Comparison of ENCODE assay signal across 11 mouse cellular contexts in genomic region chr1:194160761-194161461, GRCm38 (mm10).
DNase-seq lines count a peak whose midpoint lies in the region; ATAC-seq lines count a peak whose summit lies in the region.
"Had no signal": no experiment of that assay in that cellular context is flagged by ENCODE, and none has a peak within 500 bp of the region (broad histone marks: within the 10 kb centered on the region; RNA-seq: fewer than 3 reads in every experiment).

No protein-coding gene starts in this region.

- no peak overlapping the region for H3K4me2 ChIP-seq in hindbrain, embryonic 14.5 days (replicated peaks)
- H3K4me2 ChIP-seq in midbrain, embryonic 12.5 days (replicated peaks) = peak overlapping the region; percentile 19; the same call in 1 of the 2 replicates
- H3K4me2 ChIP-seq: limb, embryonic 15.5 days had no signal

- peak overlapping the region; percentile 75 for H3K27ac ChIP-seq in hindbrain, embryonic 14.5 days
- peak overlapping the region; percentile 66 for H3K27ac ChIP-seq in midbrain, embryonic 12.5 days (replicated peaks)
- H3K27ac ChIP-seq: limb, embryonic 15.5 days had no signal

- H3K9ac ChIP-seq in hindbrain, embryonic 14.5 days = no peak overlapping the region
- H3K9ac ChIP-seq in midbrain, embryonic 12.5 days (replicated peaks) = 0 out of 2 replicates have a peak overlapping the region, but pooled peaks have one; percentile 15
- H3K9ac ChIP-seq: limb, embryonic 15.5 days had no signal

- H3K4me1 ChIP-seq in hindbrain, embryonic 14.5 days (replicated peaks; ENCODE audit: control insufficient read depth, insufficient read depth, low read length) = peaks cover 7% of the 10 kb centered on the region; the same call in 1 of the 2 replicates
- H3K4me1 ChIP-seq in midbrain, embryonic 12.5 days = peaks cover 14% of the 10 kb centered on the region
- H3K4me1 ChIP-seq: limb, embryonic 15.5 days; megakaryocyte, embryonic 14.5 days had no signal

- WGBS in hindbrain, embryonic 14.5 days = 11% methylated on average over 8 of the region's 8 CpGs
- 22% methylated on average over 8 of the region's 8 CpGs for WGBS in midbrain, embryonic 12.5 days

- peak; percentile 71; the same call in 1 of the 2 replicates for ATAC-seq in hindbrain, embryonic 14.5 days (ENCODE audit: low FRiP score)
- peak; percentile 79 for ATAC-seq in midbrain, embryonic 12.5 days (ENCODE audit: low FRiP score, low read depth)

- no peak overlapping the region for H3K4me3 ChIP-seq in hindbrain, embryonic 14.5 days (replicated peaks; ENCODE audit: low read length)
- H3K4me3 ChIP-seq in midbrain, embryonic 12.5 days = no peak overlapping the region
- H3K4me3 ChIP-seq: limb, embryonic 15.5 days; megakaryocyte, embryonic 14.5 days had no signal

- no peaks in the 10 kb centered on the region for H3K27me3 ChIP-seq in hindbrain, embryonic 14.5 days (ENCODE audit: control insufficient read depth, insufficient read depth, low read length)
- no peaks in the 10 kb centered on the region for H3K27me3 ChIP-seq in midbrain, embryonic 12.5 days
- H3K27me3 ChIP-seq: limb, embryonic 15.5 days had no signal

- no peaks in the 10 kb centered on the region for H3K9me3 ChIP-seq in hindbrain, embryonic 14.5 days (ENCODE audit: control insufficient read depth, low read length)
- H3K9me3 ChIP-seq in midbrain, embryonic 12.5 days = no peaks in the 10 kb centered on the region
- H3K9me3 ChIP-seq: limb, embryonic 15.5 days had no signal

- H3K36me3 ChIP-seq in hindbrain, embryonic 14.5 days (replicated peaks; ENCODE audit: control insufficient read depth, insufficient read depth) = no peaks in the 10 kb centered on the region
- H3K36me3 ChIP-seq in midbrain, embryonic 12.5 days = no peaks in the 10 kb centered on the region
- H3K36me3 ChIP-seq: limb, embryonic 15.5 days had no signal

- DNase-seq in Muller cell, postnatal 12 days (ENCODE audit: inconsistent ontology term) = peak; percentile 3
- peak; percentile 39 for DNase-seq in embryo, embryonic 10.5 days (ENCODE audit: low spot score)
- DNase-seq in hindbrain, embryonic 14.5 days (ENCODE audit: low spot score) = peak; percentile 38
- DNase-seq in adipocyte (ENCODE audit: low spot score) = no peak
- DNase-seq in ovary, postnatal 36 days (ENCODE audit: low spot score) = no peak
- DNase-seq in heart, adult 9 months (ENCODE audit: low spot score in 2 of 2) = no peak
- no peak for DNase-seq in urinary bladder, adult 18-20 months (ENCODE audit: low spot score in 2 of 2)
- DNase-seq: kidney, adult 2 months had no signal

Comparison
In these comparisons a context has a peak if more than half of its experiments do, and no peak if none do; other contexts are left out.
1. DNase-seq: peak in Muller cell, postnatal 12 days (single experiment), embryo, embryonic 10.5 days (single experiment) and hindbrain, embryonic 14.5 days (single experiment); none in adipocyte (single experiment), ovary, postnatal 36 days (single experiment), heart, adult 9 months (0 of 2) and urinary bladder, adult 18-20 months (0 of 2).